Mouse (Mus musculus) liver, adult 2 months (tissue): ENCODE data around the gene AL731706.2. TPM values are rescaled to one million over a fixed set of nuclear protein-coding genes. Genes with fewer than 3 reads are reported as not detected.

Experiments used
- DNase-seq: peaks from one replicate; pipeline ENCODE4 v3.0.0-alpha.2; 2011; ENCODE audit warnings: low read depth, low spot score; ENCODE audit errors: extremely low read depth
- H3K27ac ChIP-seq: fragments of 200-500 bp; replicated peaks from 2 replicates; pipeline ENCODE4 v1.5.1; 2012; ENCODE audit warnings: low read depth, mild to moderate bottlenecking, control low read depth, inconsistent platforms, low read length; ENCODE audit not compliant: insufficient read depth
- H3K27me3 ChIP-seq: fragments of 200-500 bp; 2 replicates; pipeline ENCODE4 v1.6.1; 2012; ENCODE audit warnings: mild to moderate bottlenecking, moderate library complexity, low read length, inconsistent platforms; ENCODE audit not compliant: control insufficient read depth, insufficient read depth
- H3K36me3 ChIP-seq: fragments of 200-500 bp; 2 replicates; pipeline ENCODE4 v1.6.1; 2012; ENCODE audit warnings: low read length, inconsistent platforms; ENCODE audit not compliant: control insufficient read depth, insufficient read depth
- H3K4me1 ChIP-seq: fragments of 200-500 bp; 2 replicates; pipeline ENCODE4 v1.6.1; 2011; ENCODE audit warnings: low read length; ENCODE audit not compliant: control insufficient read depth, insufficient read depth
- H3K4me3 ChIP-seq: fragments of 200-500 bp; 2 replicates; pipeline ENCODE4 v1.5.1; 2011; ENCODE audit warnings: low read depth, mild to moderate bottlenecking, control low read depth, low read length, moderate library complexity; ENCODE audit not compliant: insufficient read depth
- H3K79me2 ChIP-seq: fragments of 200-500 bp; 2 replicates; pipeline ENCODE4 v1.6.1; 2012; ENCODE audit warnings: inconsistent platforms, mild to moderate bottlenecking, low read length, moderate library complexity; ENCODE audit not compliant: control insufficient read depth, insufficient read depth
- H3K9ac ChIP-seq: fragments of 200-500 bp; 2 replicates; pipeline ENCODE4 v1.6.1; 2012; ENCODE audit warnings: low read depth, mild to moderate bottlenecking, control low read depth, inconsistent platforms, low read length
- CTCF ChIP-seq: fragments of 200-500 bp; IDR thresholded peaks from 2 replicates; pipeline ENCODE4 v1.5.1; 2011; ENCODE audit warnings: low read depth, low read length, control low read depth
- POLR2A ChIP-seq: fragments of 200-500 bp; IDR thresholded peaks from 2 replicates; pipeline ENCODE4 v1.6.1; 2011; ENCODE audit warnings: low read length, control low read depth; ENCODE audit not compliant: insufficient read depth; ENCODE audit errors: extremely low read depth
- WGBS: fragments of 180-500 bp; shearing (Covaris S2); methylation state at CpG from one replicate; pipeline ENCODE4 v1.1.7; 2018; 5-methylcytosine and 5-hydroxymethylcytosine counted together
- polyA plus RNA-seq: library from polyadenylated mRNA; depleted of rRNA; stranded (reverse); fragments of >200 nt; gene quantifications from 2 replicates; pipeline ENCODE4 v1.2.3, GENCODE M21; 2012
- total RNA-seq: library from RNA; depleted of rRNA; stranded (reverse); fragments of >200 nt; gene quantifications from 2 replicates; pipeline ENCODE4 v1.2.3, GENCODE M21; 2014

The AL731706.2 gene
- total and polyA plus RNA-seq, 2 experiments: not detected

- WGBS: 83% methylated on average over 3 of the region's 3 CpGs
- Histone ChIP-seq H3K9ac (no peak overlapping the region), H3K4me3 (no peak overlapping the region), H3K79me2 (peaks cover 3% of the 10 kb centered on the region; the same call in 1 of the 2 replicates), H3K36me3 (no peaks in the 10 kb centered on the region), H3K27ac (no peak overlapping the region), H3K4me1 (peaks cover 2% of the 10 kb centered on the region), H3K27me3 (no peaks in the 10 kb centered on the region)
- TF ChIP-seq CTCF: no peak
- no peak for TF ChIP-seq POLR2A
- no peak for DNase-seq
These were observed 27.5 kb upstream of the AL731706.2 start for GRCm38 (mm10) chr2:136913021-136913420.

- Histone ChIP-seq H3K27me3 (no peaks in the 10 kb centered on the region), H3K4me3 (no peak overlapping the region), H3K4me1 (no peaks in the 10 kb centered on the region), H3K79me2 (peaks cover 3% of the 10 kb centered on the region; the same call in 1 of the 2 replicates), H3K27ac (no peak overlapping the region), H3K36me3 (no peaks in the 10 kb centered on the region), H3K9ac (no peak overlapping the region)
- no peak for DNase-seq
- WGBS: 73% methylated on average over 4 of the region's 4 CpGs
- TF ChIP-seq CTCF (no peak), POLR2A (no peak)
These were observed 26.5 kb upstream of the AL731706.2 start for GRCm38 (mm10) chr2:136911958-136912411.

- no peaks in the 10 kb centered on the region for H3K4me1 ChIP-seq
- no peak overlapping the region for H3K4me3 ChIP-seq
- H3K27ac ChIP-seq: no peak overlapping the region
- H3K9ac ChIP-seq: no peak overlapping the region
- TF ChIP-seq CTCF: no peak
- TF ChIP-seq POLR2A: no peak
- 87% methylated on average over 2 of the region's 2 CpGs for WGBS
- no peaks in the 10 kb centered on the region; the same call in 1 of the 2 replicates for H3K36me3 ChIP-seq
- no peak for DNase-seq
- H3K79me2 ChIP-seq: peaks cover 6% of the 10 kb centered on the region; the same call in 1 of the 2 replicates
- no peaks in the 10 kb centered on the region for H3K27me3 ChIP-seq
These were observed 23.8 kb upstream of the AL731706.2 start for GRCm38 (mm10) chr2:136909298-136909697.

- Histone ChIP-seq H3K36me3 (no peaks in the 10 kb centered on the region; the same call in 1 of the 2 replicates), H3K4me1 (no peaks in the 10 kb centered on the region), H3K27me3 (no peaks in the 10 kb centered on the region), H3K79me2 (peaks cover 6% of the 10 kb centered on the region; the same call in 1 of the 2 replicates), H3K4me3 (no peak overlapping the region), H3K9ac (no peak overlapping the region), H3K27ac (no peak overlapping the region)
- no peak for DNase-seq
- TF ChIP-seq CTCF (no peak), POLR2A (no peak)
- WGBS: 99% methylated on average over 3 of the region's 3 CpGs
These were observed 23.1 kb upstream of the AL731706.2 start for GRCm38 (mm10) chr2:136908596-136908995.

- TF ChIP-seq POLR2A (no peak), CTCF (no peak)
- H3K9ac ChIP-seq: no peak overlapping the region
- no peaks in the 10 kb centered on the region; the same call in 1 of the 2 replicates for H3K79me2 ChIP-seq
- no peaks in the 10 kb centered on the region for H3K27me3 ChIP-seq
- no peaks in the 10 kb centered on the region for H3K36me3 ChIP-seq
- WGBS: 18% methylated on average over 2 of the region's 2 CpGs
- no peak overlapping the region for H3K4me3 ChIP-seq
- H3K4me1 ChIP-seq: peaks cover 8% of the 10 kb centered on the region
- DNase-seq: peak; percentile 64
- H3K27ac ChIP-seq: no peak overlapping the region
These were observed 10.7 kb upstream of the AL731706.2 start for GRCm38 (mm10) chr2:136896131-136896530.

GRCm38 (mm10) chr2:136894494-136894893 lies 9.0 kb upstream of the AL731706.2 start:
- DNase-seq: no peak
- no peaks in the 10 kb centered on the region for H3K36me3 ChIP-seq
- H3K79me2 ChIP-seq: no peaks in the 10 kb centered on the region; the same call in 1 of the 2 replicates
- 96% methylated on average over 2 of the region's 2 CpGs for WGBS
- H3K27me3 ChIP-seq: no peaks in the 10 kb centered on the region
- H3K9ac ChIP-seq: no peak overlapping the region
- H3K27ac ChIP-seq: no peak overlapping the region
- TF ChIP-seq CTCF (no peak), POLR2A (no peak)
- peaks cover 12% of the 10 kb centered on the region for H3K4me1 ChIP-seq
- H3K4me3 ChIP-seq: no peak overlapping the region
